Comparison of ENCODE assay signal across 8 mouse cellular contexts in the genomic region with DNA sequence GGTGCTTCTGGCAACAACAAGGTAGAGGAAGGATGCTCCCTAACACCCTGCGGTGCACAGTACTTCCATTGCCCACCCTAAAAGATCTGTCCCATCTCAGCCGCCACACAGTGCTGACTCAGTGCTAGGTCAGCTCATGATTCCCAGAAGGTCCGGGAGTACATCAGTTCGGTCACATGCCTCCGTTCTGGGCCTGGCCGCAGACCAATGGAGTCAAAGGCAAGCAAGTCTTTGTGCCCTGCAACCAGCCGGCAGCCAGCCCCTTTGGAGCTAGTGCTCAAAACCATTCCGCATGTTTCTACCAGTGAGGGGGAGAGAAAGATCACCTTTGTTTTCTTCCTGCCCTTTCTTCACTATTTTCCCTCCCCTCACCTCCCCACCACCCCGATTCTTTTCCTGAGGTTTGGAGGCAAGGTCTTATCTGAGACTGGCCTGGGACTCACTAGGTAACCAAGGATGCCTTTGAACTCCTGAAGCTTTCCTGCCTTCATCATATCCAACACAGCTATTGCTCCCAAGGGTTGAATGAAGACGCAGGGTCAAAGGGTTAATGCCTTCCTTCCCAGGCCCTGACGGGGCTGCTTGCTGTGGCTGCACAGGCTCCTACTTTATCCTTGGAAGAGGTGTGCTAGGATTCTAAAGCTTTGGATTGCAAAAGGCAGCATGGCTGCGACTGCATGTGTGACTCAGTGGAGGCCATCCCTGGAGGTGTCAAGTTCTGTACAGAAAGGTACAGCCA. TPM values are rescaled to one million over a fixed set of nuclear protein-coding genes. Genes with fewer than 3 reads are reported as not detected.
A peak's percentile ranks its signal among the peaks of the same experiment; 100 is the strongest.
DNase-seq lines count a peak whose midpoint lies in the region; ATAC-seq lines count a peak whose summit lies in the region.

No protein-coding gene starts in this region.

- ATAC-seq in CD4-positive, CD25-positive, alpha-beta regulatory T cell, adult 4 months, result no peak

- peak; percentile 41 for DNase-seq in cerebellum, adult 11-12 months
- DNase-seq in cerebellum, adult 11 months, result no peak
- DNase-seq in ovary, postnatal 36 days (ENCODE audit: low spot score), result peak; percentile 21
- DNase-seq in ovary, postnatal 10 days (ENCODE audit: low spot score), result no peak
- peak; percentile 19 for DNase-seq in heart, postnatal 4 days
- no peak for DNase-seq in liver
- DNase-seq in right cerebral cortex, postnatal 36 days (ENCODE audit: low spot score in 2 of 2), result no peak

RNA-seq across cellular contexts. Expression of a gene that starts 16.6 kb away (rescaled TPM):
- total RNA-seq in heart, postnatal 4 days (2021), result 100 to 1,000 TPM in 1 of 2 experiments, 10 to 100 TPM in 1; 96.3 to 107 TPM
- polyA plus RNA-seq in CD4-positive, CD25-positive, alpha-beta regulatory T cell, adult 4 months (2017; shearing (Covaris generic)), result 100 to 1,000 TPM; 124 to 178 TPM

Comparison
In these comparisons a context has a peak if more than half of its experiments do, and no peak if none do; other contexts are left out.
1. DNase-seq: peak in cerebellum, adult 11-12 months (single experiment), ovary, postnatal 36 days (single experiment) and heart, postnatal 4 days (single experiment); none in cerebellum, adult 11 months (single experiment), ovary, postnatal 10 days (single experiment), liver (single experiment) and right cerebral cortex, postnatal 36 days (0 of 2).